Mouse (Mus musculus): Measurements from ENCODE around the gene Jam2.

Gene Jam2

DNA sequence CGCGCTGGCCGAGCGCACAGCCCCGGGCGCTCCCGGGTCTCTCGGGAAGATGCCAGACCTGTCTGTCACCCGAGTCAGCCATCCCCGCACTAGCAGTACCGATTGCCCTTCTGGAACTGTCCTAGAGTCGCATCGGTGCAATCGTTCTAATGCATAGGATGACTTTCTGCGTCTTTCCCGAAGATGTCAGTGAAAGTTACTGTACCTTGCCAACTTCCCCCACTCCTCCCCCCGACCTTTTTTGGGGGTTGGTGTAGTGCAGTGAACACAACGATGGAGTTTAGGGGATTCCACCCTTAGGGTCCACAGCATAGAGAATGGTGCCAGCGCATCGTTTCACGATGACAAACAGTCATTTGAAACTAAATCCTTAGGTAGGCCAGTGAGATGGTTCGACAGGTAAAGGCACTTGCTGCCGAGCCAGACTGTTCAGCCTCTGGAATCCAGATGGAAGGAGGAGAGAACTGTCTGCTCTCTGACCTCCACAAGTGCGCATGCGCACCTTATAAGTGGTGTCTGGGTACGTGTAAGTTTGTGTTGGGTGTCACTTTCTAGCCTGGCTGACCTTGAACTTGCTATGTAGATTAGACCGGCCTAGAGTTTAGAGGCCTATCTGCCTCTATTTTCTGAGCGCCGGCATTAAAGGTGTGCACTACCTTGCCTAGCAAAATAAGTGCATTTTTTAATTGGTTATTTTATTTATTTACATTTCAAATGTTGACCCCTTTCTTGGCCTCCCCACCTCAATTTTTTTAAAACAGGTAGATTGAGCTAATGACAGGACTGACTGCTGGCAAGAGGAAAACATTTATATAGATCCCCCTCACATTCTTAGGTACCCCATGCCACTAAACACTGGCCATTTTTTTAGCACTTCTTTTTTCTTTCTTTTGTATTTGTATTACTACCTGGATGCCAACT is 62.2 kb downstream of the Jam2 start:
- DNase-seq (ENCODE audit: low spot score in 2 of 2), result peak; percentile 26 to 41

DNA sequence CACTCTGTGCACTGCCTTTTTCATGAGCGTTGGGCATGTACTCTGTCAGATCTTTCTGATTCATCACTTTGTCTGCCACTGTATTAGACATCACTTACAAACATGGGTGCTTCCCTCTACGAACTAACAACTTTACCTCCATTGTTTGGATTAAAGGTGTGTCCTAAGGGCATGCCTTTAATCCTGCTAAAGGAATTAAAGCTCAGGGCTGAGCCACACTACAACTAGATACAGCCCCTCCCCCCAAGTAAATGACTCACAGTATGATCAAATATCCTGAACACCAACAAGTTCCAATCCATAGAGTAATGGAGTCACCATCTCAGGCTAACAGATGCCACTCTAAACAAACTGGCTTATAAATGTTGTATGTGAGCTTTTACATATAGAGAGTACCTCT is 64.7 kb downstream of the Jam2 start:
- no peak for DNase-seq (ENCODE audit: low spot score in 2 of 2)

GRCm38 (mm10) chr16:84853492-84853891 is 79.6 kb downstream of the Jam2 start:
- DNase-seq (ENCODE audit: low spot score in 2 of 2), result no peak

- no peak for DNase-seq (ENCODE audit: low spot score in 2 of 2)
Measured at GRCm38 (mm10) chr16:84864656-84865055, 90.7 kb downstream of the Jam2 start.

GRCm38 (mm10) chr16:84873805-84874204 is 99.9 kb downstream of the Jam2 start:
- no peak for DNase-seq (ENCODE audit: low spot score in 2 of 2)

DNA sequence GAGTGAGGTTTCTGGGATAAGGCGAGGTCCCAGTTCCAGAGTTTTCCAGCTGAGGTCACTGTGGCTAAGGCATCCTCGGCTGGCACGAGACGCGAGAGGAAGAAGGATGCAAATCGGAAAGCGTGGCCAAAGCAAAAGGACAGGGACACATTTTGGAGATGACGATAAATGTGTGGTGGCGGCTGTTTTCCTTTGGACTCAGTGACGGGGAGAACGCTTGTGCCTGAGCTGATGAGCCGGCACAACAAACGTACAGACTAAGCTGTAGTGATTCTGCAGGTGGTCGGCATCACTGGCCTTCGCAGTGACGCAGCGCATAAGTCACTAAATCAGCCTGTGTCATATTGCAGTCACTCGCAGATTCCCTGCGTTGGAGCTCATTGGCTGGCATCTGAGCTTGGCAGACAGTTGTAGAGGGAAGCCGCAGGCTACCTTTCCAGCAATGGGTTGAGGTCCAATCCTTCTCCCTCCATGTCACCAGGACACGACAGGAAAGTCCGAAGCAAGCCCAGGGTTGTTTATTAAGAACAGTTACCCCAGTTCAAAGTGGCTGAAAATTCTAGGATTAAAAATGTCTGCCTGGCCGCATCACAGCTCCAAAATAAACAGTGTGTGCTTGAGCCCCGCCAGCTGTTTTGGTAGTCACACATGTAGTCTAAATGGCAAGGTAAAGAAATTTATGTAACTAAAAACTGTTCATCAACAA is 101.2 kb downstream of the Jam2 start:
- peak; percentile 4 to 8 for DNase-seq (ENCODE audit: low spot score in 2 of 2)

All from urinary bladder, postnatal 36 days (tissue).